Mouse (Mus musculus): ENCODE data around the gene Lhfpl3. TPM values are rescaled to one million over a fixed set of nuclear protein-coding genes. Genes with fewer than 3 reads are reported as not detected.

The Lhfpl3 gene
- polyA plus RNA-seq, 1 experiment = 18.8 TPM

DNA sequence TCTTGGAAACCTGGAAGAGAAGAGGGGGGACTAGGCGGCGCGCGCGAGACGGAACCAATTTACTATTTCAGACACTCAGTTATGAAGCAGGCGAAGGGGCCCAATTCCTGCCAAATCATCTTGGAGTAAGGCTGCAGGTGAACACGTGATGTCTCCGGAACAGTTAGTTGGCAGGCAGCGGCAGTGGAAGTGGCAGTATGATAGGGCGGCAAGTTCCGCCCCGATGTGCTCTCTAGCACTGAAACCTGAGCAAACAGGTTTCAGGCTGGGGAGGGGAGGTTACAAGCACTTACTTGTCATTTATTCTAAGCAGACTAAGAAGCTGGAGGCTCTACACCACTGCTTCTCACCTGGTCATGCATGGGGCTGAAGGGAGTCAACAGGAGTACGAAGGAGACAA, 105.7 kb downstream of the Lhfpl3 start:
- H3K27ac ChIP-seq (ENCODE audit: insufficient read depth, low read length) = no peak overlapping the region
- TF ChIP-seq CTCF (IDR thresholded peaks at IDR 0.05; ENCODE audit: extremely low read depth, insufficient read depth, low read length) (no peak), POLR2A (IDR thresholded peaks at IDR 0.05; ENCODE audit: extremely low read depth, insufficient read depth, low read length) (no peak)
- no peak overlapping the region for H3K4me3 ChIP-seq (ENCODE audit: insufficient read depth, low read length)
- H3K4me1 ChIP-seq (ENCODE audit: control insufficient read depth, insufficient read depth, low read length) = no peaks in the 10 kb centered on the region

DNA sequence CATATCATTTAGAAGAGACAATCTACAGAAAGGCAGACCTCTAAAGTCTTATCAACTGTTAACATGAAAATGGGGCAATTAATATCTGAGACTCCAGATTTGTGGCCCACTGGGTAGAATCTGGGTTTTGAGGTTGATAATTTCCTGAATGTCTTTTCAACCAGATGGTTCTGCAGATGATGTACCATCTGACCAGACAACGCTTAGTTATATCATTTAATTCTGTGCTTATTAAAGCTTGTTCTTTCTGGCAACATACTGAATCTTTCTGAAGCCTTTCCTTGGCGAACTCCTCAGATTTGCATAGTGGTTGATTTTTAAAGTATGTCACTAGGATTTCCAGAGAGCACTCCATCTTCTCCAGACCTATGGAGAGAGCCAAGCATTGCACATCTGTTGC, 107.6 kb downstream of the Lhfpl3 start:
- Histone ChIP-seq H3K27ac (ENCODE audit: insufficient read depth, low read length) (no peak overlapping the region), H3K4me3 (ENCODE audit: insufficient read depth, low read length) (no peak overlapping the region), H3K4me1 (ENCODE audit: control insufficient read depth, insufficient read depth, low read length) (no peaks in the 10 kb centered on the region)
- no peak for TF ChIP-seq POLR2A (IDR thresholded peaks at IDR 0.05; ENCODE audit: extremely low read depth, insufficient read depth, low read length)
- TF ChIP-seq CTCF (IDR thresholded peaks at IDR 0.05; ENCODE audit: extremely low read depth, insufficient read depth, low read length) = no peak

DNA sequence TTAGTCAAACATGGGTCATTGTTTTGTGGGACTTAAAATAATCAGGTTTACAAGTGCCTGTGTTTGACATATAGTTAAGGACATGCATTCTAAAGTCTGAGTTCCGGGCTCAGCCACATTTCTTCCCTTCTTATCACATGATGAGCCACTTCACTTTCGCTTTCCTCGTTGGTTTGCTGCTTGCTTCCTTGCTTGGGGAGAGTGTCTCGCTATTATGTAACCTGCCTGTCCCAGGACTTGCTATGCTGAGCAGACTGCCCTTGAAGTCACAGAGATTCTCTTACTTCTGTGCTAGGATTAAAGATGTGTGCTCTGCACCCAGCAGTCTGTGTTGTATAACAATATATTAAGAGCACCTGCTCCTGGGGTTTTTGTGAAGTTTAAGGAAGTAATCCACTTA, 110.6 kb downstream of the Lhfpl3 start:
- Histone ChIP-seq H3K4me3 (ENCODE audit: insufficient read depth, low read length) (no peak overlapping the region), H3K4me1 (ENCODE audit: control insufficient read depth, insufficient read depth, low read length) (no peaks in the 10 kb centered on the region)
- TF ChIP-seq CTCF (IDR thresholded peaks at IDR 0.05; ENCODE audit: extremely low read depth, insufficient read depth, low read length) (no peak), POLR2A (IDR thresholded peaks at IDR 0.05; ENCODE audit: extremely low read depth, insufficient read depth, low read length) (no peak)

DNA sequence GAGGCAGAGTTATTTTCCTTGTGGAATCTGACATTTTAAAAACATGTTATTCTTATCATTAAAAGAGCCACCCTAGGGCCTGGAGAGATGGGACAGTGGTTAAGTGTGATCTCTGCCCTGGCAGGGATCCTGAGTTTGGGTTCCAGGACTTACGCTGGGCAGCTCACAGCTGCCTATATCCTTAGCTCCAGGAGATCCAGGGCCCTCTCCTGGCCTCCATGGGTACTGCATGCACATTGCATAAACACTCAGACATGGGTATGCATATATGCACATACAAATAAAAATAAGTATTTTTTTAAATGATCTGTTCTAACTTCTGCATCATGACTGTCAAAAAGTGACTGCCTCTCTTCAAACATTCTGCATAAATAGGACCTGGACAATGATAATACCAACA, 115.5 kb downstream of the Lhfpl3 start:
- TF ChIP-seq POLR2A (IDR thresholded peaks at IDR 0.05; ENCODE audit: extremely low read depth, insufficient read depth, low read length) (no peak), CTCF (IDR thresholded peaks at IDR 0.05; ENCODE audit: extremely low read depth, insufficient read depth, low read length) (no peak)

More for the DNA sequence above, 110.6 kb downstream of the Lhfpl3 start:
- H3K27ac ChIP-seq (ENCODE audit: insufficient read depth, low read length) = no peak overlapping the region

DNA sequence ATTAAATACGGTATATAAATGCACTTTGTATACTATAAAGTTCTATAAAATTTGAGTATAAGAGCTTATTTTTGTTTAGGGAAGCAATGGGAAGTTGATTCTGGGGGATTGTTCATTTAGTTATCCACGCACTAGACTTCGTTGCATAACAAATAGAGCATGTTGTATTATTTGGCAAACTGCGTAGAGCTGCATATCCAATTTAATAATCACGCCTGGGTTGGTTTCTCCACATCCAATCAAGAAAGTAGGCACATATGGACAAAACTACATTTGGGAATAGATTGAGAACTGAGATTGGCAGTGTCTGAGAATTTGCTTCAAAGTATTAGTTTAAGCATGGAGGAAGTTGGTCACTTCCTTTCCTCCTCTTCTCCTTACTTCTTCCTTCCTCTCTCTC, 123.2 kb downstream of the Lhfpl3 start:
- H3K27ac ChIP-seq (ENCODE audit: insufficient read depth, low read length) = no peak overlapping the region
- peaks cover 2% of the 10 kb centered on the region; the same call in 1 of the 2 replicates for H3K4me1 ChIP-seq (ENCODE audit: control insufficient read depth, insufficient read depth, low read length)
- TF ChIP-seq CTCF (IDR thresholded peaks at IDR 0.05; ENCODE audit: extremely low read depth, insufficient read depth, low read length) = no peak
- no peak overlapping the region for H3K4me3 ChIP-seq (ENCODE audit: insufficient read depth, low read length)

More for the DNA sequence above, 115.5 kb downstream of the Lhfpl3 start:
- Histone ChIP-seq H3K27ac (ENCODE audit: insufficient read depth, low read length) (no peak overlapping the region), H3K4me3 (ENCODE audit: insufficient read depth, low read length) (no peak overlapping the region), H3K4me1 (ENCODE audit: control insufficient read depth, insufficient read depth, low read length) (no peaks in the 10 kb centered on the region)

DNA sequence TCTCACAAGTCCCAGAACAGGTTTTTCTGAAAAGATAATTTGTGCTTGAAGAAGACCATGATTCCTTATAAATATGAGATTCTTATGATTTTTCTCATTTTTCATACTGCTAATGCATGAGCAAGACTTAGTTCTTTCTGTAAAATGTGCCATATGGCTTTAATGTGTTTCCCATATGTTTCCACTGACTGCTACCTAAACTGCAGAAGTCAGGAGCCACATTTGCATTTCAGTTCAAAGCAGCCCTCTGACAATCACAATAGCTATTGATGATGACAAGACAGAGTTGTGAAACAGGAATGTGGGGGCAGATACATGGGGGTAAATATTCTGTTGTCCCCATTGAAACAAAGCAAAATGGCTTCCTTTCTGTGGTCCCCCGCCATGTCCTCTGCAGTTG, 126.6 kb downstream of the Lhfpl3 start:
- Histone ChIP-seq H3K27ac (ENCODE audit: insufficient read depth, low read length) (no peak overlapping the region), H3K4me1 (ENCODE audit: control insufficient read depth, insufficient read depth, low read length) (peaks cover 2% of the 10 kb centered on the region; the same call in 1 of the 2 replicates), H3K4me3 (ENCODE audit: insufficient read depth, low read length) (no peak overlapping the region)
- no peak for TF ChIP-seq POLR2A (IDR thresholded peaks at IDR 0.05; ENCODE audit: extremely low read depth, insufficient read depth, low read length)
- no peak for TF ChIP-seq CTCF (IDR thresholded peaks at IDR 0.05; ENCODE audit: extremely low read depth, insufficient read depth, low read length)

DNA sequence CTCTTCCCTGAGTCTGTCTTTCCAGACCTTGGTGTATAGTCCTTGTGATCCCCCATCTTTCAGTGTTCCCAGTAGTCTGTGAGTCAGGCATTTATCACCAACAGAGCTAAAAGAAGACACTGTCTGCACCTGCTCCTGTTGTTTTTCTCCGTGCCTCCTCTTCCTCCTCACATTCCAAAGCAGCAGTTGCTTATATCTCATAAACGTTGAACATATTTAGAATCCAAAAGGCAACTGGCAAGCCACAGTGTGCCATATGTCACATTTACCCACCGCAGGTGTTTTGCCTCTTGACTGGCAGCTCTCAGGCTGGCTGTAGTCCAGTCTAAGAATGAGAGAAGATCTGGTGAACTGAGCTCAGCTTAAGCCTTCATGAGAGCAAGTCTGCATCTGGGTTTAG, 142.5 kb downstream of the Lhfpl3 start:
- no peak overlapping the region for H3K27ac ChIP-seq (ENCODE audit: insufficient read depth, low read length)
- H3K4me3 ChIP-seq (ENCODE audit: insufficient read depth, low read length) = no peak overlapping the region
- TF ChIP-seq POLR2A (IDR thresholded peaks at IDR 0.05; ENCODE audit: extremely low read depth, insufficient read depth, low read length) (no peak), CTCF (IDR thresholded peaks at IDR 0.05; ENCODE audit: extremely low read depth, insufficient read depth, low read length) (no peak)
- H3K4me1 ChIP-seq (ENCODE audit: control insufficient read depth, insufficient read depth, low read length) = no peaks in the 10 kb centered on the region

DNA sequence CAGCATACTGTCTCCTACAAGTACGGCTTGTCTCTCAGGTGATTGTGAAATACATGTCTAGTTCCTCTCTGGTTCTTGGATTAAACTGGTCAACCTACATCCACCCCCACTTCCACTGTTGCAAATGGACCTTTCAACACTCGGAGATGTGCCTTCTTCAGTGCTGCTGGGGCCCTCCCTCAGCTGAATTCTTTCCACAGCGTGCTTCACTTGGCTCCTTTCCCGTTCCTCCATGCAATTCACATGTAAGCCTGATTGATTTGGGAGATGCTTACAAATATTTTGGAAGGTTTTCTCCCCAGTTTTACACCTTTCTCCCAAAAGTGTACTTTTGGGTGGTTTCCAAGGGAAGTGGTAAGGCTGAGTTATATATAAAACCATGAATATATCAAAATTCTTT, 143.6 kb downstream of the Lhfpl3 start:
- H3K4me3 ChIP-seq (ENCODE audit: insufficient read depth, low read length) = no peak overlapping the region

DNA sequence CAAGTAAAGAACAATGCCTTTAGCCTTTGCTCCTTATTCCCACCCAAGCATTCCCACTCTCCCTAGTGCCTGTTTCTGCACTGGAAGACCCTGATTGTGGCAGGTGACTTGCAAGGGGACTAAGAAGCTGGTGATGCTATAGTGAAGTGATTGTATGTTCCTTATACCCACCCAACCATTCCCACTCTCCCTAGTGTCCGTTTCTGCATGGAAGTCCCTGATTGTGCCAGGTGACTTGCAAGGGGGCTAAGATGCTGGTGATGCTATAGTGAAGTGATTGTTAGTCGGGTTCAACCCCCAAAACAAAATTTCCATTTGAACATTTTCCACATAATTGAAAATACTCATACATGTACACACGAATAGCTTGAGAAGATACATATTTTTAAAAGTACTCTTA, 151.4 kb downstream of the Lhfpl3 start:
- Histone ChIP-seq H3K4me3 (ENCODE audit: insufficient read depth, low read length) (no peak overlapping the region), H3K4me1 (ENCODE audit: control insufficient read depth, insufficient read depth, low read length) (no peaks in the 10 kb centered on the region), H3K27ac (ENCODE audit: insufficient read depth, low read length) (no peak overlapping the region)
- TF ChIP-seq CTCF (IDR thresholded peaks at IDR 0.05; ENCODE audit: extremely low read depth, insufficient read depth, low read length) = no peak

More for the DNA sequence above, 143.6 kb downstream of the Lhfpl3 start:
- Histone ChIP-seq H3K4me1 (ENCODE audit: control insufficient read depth, insufficient read depth, low read length) (no peaks in the 10 kb centered on the region), H3K27ac (ENCODE audit: insufficient read depth, low read length) (no peak overlapping the region)
- TF ChIP-seq CTCF (IDR thresholded peaks at IDR 0.05; ENCODE audit: extremely low read depth, insufficient read depth, low read length) (no peak), POLR2A (IDR thresholded peaks at IDR 0.05; ENCODE audit: extremely low read depth, insufficient read depth, low read length) (no peak)

DNA sequence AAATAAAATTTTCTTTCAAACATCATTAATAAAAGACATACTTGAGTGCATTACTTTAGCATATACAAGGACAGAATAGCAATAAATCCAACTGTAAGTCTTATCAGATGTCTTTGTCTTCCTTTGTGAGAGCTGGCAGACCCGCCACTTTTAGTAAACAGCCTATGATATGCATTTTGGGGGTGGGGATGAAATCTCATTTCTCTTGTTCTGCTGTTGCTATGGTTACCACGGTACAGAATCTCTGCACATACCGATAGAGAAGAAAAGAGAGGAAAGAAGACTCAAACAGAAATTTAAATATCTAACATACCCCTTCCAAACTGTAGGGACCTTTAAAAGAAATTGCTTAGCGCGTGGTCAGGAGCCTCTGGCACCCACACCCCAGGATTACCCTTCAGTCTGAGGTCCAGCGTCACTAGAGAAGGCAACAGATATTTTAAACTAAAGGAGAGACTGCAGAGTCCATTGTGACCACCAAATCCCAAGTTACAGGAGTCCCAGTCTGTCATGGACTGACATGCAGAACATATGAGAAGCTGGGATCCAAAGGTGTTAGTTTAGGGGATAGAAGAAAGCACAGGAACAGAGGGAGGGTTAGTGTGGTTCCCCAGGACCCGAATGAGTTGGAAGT, 151.9 kb downstream of the Lhfpl3 start:
- Histone ChIP-seq H3K27ac (ENCODE audit: insufficient read depth, low read length) (no peak overlapping the region), H3K4me1 (ENCODE audit: control insufficient read depth, insufficient read depth, low read length) (no peaks in the 10 kb centered on the region), H3K4me3 (ENCODE audit: insufficient read depth, low read length) (no peak overlapping the region)
- no peak for TF ChIP-seq POLR2A (IDR thresholded peaks at IDR 0.05; ENCODE audit: extremely low read depth, insufficient read depth, low read length)
- TF ChIP-seq CTCF (IDR thresholded peaks at IDR 0.05; ENCODE audit: extremely low read depth, insufficient read depth, low read length) = no peak
